Mouse (Mus musculus) liver, adult 2 months (tissue): ENCODE measurements around the gene Fbxl18. TPM values are rescaled to one million over a fixed set of nuclear protein-coding genes. Genes with fewer than 3 reads are reported as not detected.

Experiments used
- DNase-seq: peaks from one replicate; pipeline ENCODE4 v3.0.0-alpha.2; 2011; ENCODE audit warnings: low read depth, low spot score; ENCODE audit errors: extremely low read depth
- H3K27ac ChIP-seq: fragments of 200-500 bp; replicated peaks from 2 replicates; pipeline ENCODE4 v1.5.1; 2012; ENCODE audit warnings: low read depth, mild to moderate bottlenecking, control low read depth, inconsistent platforms, low read length; ENCODE audit not compliant: insufficient read depth
- H3K27me3 ChIP-seq: fragments of 200-500 bp; 2 replicates; pipeline ENCODE4 v1.6.1; 2012; ENCODE audit warnings: mild to moderate bottlenecking, moderate library complexity, low read length, inconsistent platforms; ENCODE audit not compliant: control insufficient read depth, insufficient read depth
- H3K36me3 ChIP-seq: fragments of 200-500 bp; 2 replicates; pipeline ENCODE4 v1.6.1; 2012; ENCODE audit warnings: low read length, inconsistent platforms; ENCODE audit not compliant: control insufficient read depth, insufficient read depth
- H3K4me1 ChIP-seq: fragments of 200-500 bp; 2 replicates; pipeline ENCODE4 v1.6.1; 2011; ENCODE audit warnings: low read length; ENCODE audit not compliant: control insufficient read depth, insufficient read depth
- H3K4me3 ChIP-seq: fragments of 200-500 bp; 2 replicates; pipeline ENCODE4 v1.5.1; 2011; ENCODE audit warnings: low read depth, mild to moderate bottlenecking, control low read depth, low read length, moderate library complexity; ENCODE audit not compliant: insufficient read depth
- H3K79me2 ChIP-seq: fragments of 200-500 bp; 2 replicates; pipeline ENCODE4 v1.6.1; 2012; ENCODE audit warnings: inconsistent platforms, mild to moderate bottlenecking, low read length, moderate library complexity; ENCODE audit not compliant: control insufficient read depth, insufficient read depth
- H3K9ac ChIP-seq: fragments of 200-500 bp; 2 replicates; pipeline ENCODE4 v1.6.1; 2012; ENCODE audit warnings: low read depth, mild to moderate bottlenecking, control low read depth, inconsistent platforms, low read length
- CTCF ChIP-seq: fragments of 200-500 bp; IDR thresholded peaks from 2 replicates; pipeline ENCODE4 v1.5.1; 2011; ENCODE audit warnings: low read depth, low read length, control low read depth
- POLR2A ChIP-seq: fragments of 200-500 bp; IDR thresholded peaks from 2 replicates; pipeline ENCODE4 v1.6.1; 2011; ENCODE audit warnings: low read length, control low read depth; ENCODE audit not compliant: insufficient read depth; ENCODE audit errors: extremely low read depth
- WGBS: fragments of 180-500 bp; shearing (Covaris S2); methylation state at CpG from one replicate; pipeline ENCODE4 v1.1.7; 2018; 5-methylcytosine and 5-hydroxymethylcytosine counted together
- polyA plus RNA-seq: library from polyadenylated mRNA; depleted of rRNA; stranded (reverse); fragments of >200 nt; gene quantifications from 2 replicates; pipeline ENCODE4 v1.2.3, GENCODE M21; 2012
- total RNA-seq: library from RNA; depleted of rRNA; stranded (reverse); fragments of >200 nt; gene quantifications from 2 replicates; pipeline ENCODE4 v1.2.3, GENCODE M21; 2014

The Fbxl18 gene
- total and polyA plus RNA-seq, 2 experiments = 1.5 to 10.6 TPM

DNA sequence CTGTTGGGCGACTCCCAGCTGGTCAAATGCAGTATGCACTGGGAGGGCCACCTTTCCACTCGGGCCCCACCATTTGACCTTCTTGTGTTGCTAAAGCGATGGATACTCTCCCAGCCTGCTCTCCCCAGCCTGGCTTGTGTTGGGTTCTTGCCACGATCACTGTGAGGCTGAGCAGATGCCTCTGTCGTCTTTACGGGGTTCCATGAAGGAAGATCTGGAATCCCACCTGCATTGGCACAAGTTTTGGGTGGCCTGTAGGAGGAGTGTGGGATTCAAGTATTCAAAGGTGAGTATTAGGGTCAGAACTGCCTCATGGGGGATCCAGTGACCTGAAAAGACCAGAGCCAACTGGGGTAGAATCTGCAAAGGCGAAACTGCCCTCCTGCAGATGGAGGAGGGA, 5.4 kb upstream of the Fbxl18 start:
- no peak overlapping the region for H3K27ac ChIP-seq
- 82% methylated on average over 7 of the region's 7 CpGs for WGBS
- TF ChIP-seq CTCF (no peak), POLR2A (no peak)
- no peak overlapping the region for H3K4me3 ChIP-seq
- no peak for DNase-seq
- no peak overlapping the region for H3K9ac ChIP-seq
- no peaks in the 10 kb centered on the region for H3K27me3 ChIP-seq
- peaks cover 9% of the 10 kb centered on the region for H3K4me1 ChIP-seq
- H3K79me2 ChIP-seq = no peaks in the 10 kb centered on the region
- H3K36me3 ChIP-seq = peaks cover 32% of the 10 kb centered on the region

- H3K27ac ChIP-seq = no peak overlapping the region
- no peak for TF ChIP-seq CTCF
- TF ChIP-seq POLR2A = no peak
- H3K4me3 ChIP-seq = no peak overlapping the region
- no peak for DNase-seq
- WGBS = 73% methylated on average over 4 of the region's 5 CpGs
- no peaks in the 10 kb centered on the region; the same call in 1 of the 2 replicates for H3K79me2 ChIP-seq
- peaks cover 9% of the 10 kb centered on the region for H3K4me1 ChIP-seq
- H3K27me3 ChIP-seq = no peaks in the 10 kb centered on the region
- peaks cover 28% of the 10 kb centered on the region for H3K36me3 ChIP-seq
- H3K9ac ChIP-seq = no peak overlapping the region
Observed at GRCm38 (mm10) chr5:142899932-142900533, 4.8 kb upstream of the Fbxl18 start.

DNA sequence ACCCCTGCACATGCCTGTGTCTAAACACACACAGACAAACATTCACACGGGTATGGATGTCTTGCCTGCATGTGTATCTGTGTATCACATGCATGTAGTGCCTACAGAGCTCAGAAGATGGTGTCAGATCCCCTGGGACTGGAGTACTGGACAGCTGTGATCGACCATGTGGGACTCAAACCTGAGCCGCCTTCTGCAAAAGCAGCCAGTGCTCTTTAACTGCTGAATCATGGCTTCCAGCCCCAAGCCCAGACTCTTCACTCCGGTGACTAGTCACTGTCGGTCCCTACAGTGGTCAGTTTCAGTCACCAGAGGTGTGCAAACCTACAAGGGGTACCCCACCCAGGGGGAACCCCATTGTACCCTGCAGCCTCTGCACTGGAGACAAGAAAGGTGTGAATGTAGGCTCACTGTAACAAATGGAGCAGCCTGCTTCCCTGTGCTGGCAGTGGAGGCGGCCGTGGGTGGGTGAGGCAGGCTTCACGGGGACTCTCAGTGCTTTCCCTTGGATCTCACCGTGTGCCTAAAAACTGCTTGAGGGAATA, 3.9 kb upstream of the Fbxl18 start:
- Histone ChIP-seq H3K4me1 (peaks cover 8% of the 10 kb centered on the region), H3K36me3 (peaks cover 20% of the 10 kb centered on the region), H3K9ac (no peak overlapping the region), H3K27ac (no peak overlapping the region), H3K27me3 (no peaks in the 10 kb centered on the region), H3K4me3 (no peak overlapping the region), H3K79me2 (peaks cover 8% of the 10 kb centered on the region; the same call in 1 of the 2 replicates)
- no peak for DNase-seq
- 80% methylated on average over 9 of the region's 9 CpGs for WGBS
- no peak for TF ChIP-seq CTCF
- TF ChIP-seq POLR2A = no peak

- H3K27ac ChIP-seq = no peak overlapping the region
- peaks cover 13% of the 10 kb centered on the region; the same call in 1 of the 2 replicates for H3K79me2 ChIP-seq
- 78% methylated on average over 4 of the region's 4 CpGs for WGBS
- DNase-seq = no peak
- no peak overlapping the region for H3K4me3 ChIP-seq
- peaks cover 13% of the 10 kb centered on the region for H3K36me3 ChIP-seq
- peaks cover 4% of the 10 kb centered on the region for H3K4me1 ChIP-seq
- H3K27me3 ChIP-seq = no peaks in the 10 kb centered on the region
- no peak overlapping the region for H3K9ac ChIP-seq
- TF ChIP-seq POLR2A (no peak), CTCF (no peak)
Observed at GRCm38 (mm10) chr5:142898316-142898715, 3.1 kb upstream of the Fbxl18 start.

DNA sequence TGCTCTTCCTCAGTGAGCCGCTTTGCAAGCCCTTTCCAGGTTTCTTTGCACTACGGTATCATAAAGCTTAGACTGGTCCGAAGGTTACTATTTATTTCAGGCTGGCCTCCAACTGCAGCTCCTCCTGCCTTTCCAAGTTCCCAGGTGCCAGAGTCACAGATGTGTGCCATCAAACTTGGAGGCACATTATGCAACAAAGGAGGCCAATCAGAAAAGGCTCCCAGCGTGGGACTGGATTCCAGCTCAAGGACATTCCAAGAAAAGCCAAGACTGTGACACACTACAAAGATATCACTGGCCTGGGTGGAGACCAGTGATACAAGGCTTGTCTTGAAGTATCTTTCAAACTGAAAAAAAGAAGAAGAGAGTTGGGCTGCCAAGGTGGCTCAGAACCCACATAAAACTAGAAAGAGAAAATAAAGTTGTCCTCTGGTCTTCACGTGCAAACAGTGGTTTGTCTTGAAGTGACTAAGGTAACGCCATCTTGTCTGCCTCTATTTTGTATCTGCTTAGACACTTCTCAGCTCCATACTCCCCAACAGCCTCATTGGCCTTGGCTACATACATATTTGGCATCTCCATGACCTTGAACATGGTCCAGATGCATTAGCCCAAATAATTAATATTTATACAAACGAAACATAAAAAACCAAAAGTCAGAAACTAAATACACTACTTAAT, 2.5 kb upstream of the Fbxl18 start:
- no peak overlapping the region for H3K9ac ChIP-seq
- peaks cover 8% of the 10 kb centered on the region for H3K36me3 ChIP-seq
- 56% methylated on average over 7 of the region's 7 CpGs for WGBS
- H3K27ac ChIP-seq = no peak overlapping the region
- H3K4me3 ChIP-seq = no peak overlapping the region
- no peaks in the 10 kb centered on the region for H3K27me3 ChIP-seq
- DNase-seq = peak; percentile 61
- TF ChIP-seq CTCF (no peak), POLR2A (no peak)
- H3K79me2 ChIP-seq = peaks cover 13% of the 10 kb centered on the region; the same call in 1 of the 2 replicates
- peaks cover 4% of the 10 kb centered on the region for H3K4me1 ChIP-seq

DNA sequence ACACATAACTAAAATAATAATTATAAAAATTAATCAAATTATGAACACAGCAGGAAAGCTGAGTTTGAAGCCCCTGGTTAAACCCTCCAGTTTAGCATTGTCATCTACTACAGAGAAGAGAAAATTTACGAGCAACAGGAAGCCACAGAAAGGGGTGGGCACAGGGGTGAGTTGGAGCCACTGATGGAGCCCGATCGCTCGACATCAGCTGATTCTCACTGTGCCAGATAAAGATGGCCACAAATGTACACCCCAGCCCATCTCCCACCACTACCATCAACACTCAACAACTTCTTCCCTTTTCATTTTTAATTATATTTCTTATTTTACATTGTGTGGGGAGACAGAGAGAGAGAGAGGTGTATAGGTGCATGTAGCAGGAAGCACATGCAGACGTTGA, 1.5 kb upstream of the Fbxl18 start:
- no peak for TF ChIP-seq POLR2A
- no peak for TF ChIP-seq CTCF
- no peak for DNase-seq
- no peak overlapping the region for H3K9ac ChIP-seq
- no peak overlapping the region for H3K27ac ChIP-seq
- peaks cover 4% of the 10 kb centered on the region; the same call in 1 of the 2 replicates for H3K4me1 ChIP-seq
- H3K27me3 ChIP-seq = no peaks in the 10 kb centered on the region
- no peak overlapping the region for H3K4me3 ChIP-seq
- peaks cover 13% of the 10 kb centered on the region; the same call in 1 of the 2 replicates for H3K79me2 ChIP-seq
- H3K36me3 ChIP-seq = peaks cover 3% of the 10 kb centered on the region; the same call in 1 of the 2 replicates
- 74% methylated on average over 5 of the region's 5 CpGs for WGBS
